Mouse (Mus musculus) Patski (cell line): ENCODE data around the gene Tfcp2. TPM values are rescaled to one million over a fixed set of nuclear protein-coding genes. Genes with fewer than 3 reads are reported as not detected.
A peak's percentile ranks its signal among the peaks of the same experiment; 100 is the strongest.
"Not testable (repeated sequence)": the region's sequence is repeated elsewhere in the genome, so short reads cannot be mapped to it uniquely, and the experiment has no call there.

Experiments used
- ATAC-seq: fragments of 100-300 bp; one replicate; pipeline ENCODE4 v1.8.0; 2021
- CTCF ChIA-PET: fragments of 350-600 bp; sonication (Branson Sonifier 250); formaldehyde crosslinking; loops from one replicate; lab custom pipeline; 2022; ENCODE audit warnings: inconsistent platforms; lab: Charles Lee
- POLR2A ChIA-PET: fragments of 350-600 bp; sonication (Branson Sonifier 250); formaldehyde crosslinking; loops from one replicate; lab custom pipeline; 2022; ENCODE audit warnings: antibody characterized with exemption, inconsistent platforms; lab: Charles Lee
- DNase-seq: peaks from one replicate; pipeline ENCODE4 v3.0.0-alpha.2; 2011; ENCODE audit warnings: low read depth, low spot score
- H3K27me3 ChIP-seq: fragments of 371-371 bp; one replicate; pipeline ENCODE4 v1.5.1; 2021
- CTCF ChIP-seq: fragments of 100-300 bp; IDR thresholded peaks from one replicate; pipeline ENCODE4 v1.5.1; 2021
- in situ Hi-C: fragments of 300-500 bp; cut with MboI; formaldehyde crosslinking; loops from 3 replicates; pipeline ENCODE4 v1.11.1; 2018; ENCODE audit warnings: low pct_unique_long_range_greater_than_20kb, mixed read lengths
- polyA plus RNA-seq: library from polyadenylated mRNA; unstranded; gene quantifications from one replicate; pipeline ENCODE4 v1.2.3, GENCODE M21; 2021

The Tfcp2 gene
- polyA plus RNA-seq, 1 experiment from 2014 or later, result 35.2 TPM

DNA sequence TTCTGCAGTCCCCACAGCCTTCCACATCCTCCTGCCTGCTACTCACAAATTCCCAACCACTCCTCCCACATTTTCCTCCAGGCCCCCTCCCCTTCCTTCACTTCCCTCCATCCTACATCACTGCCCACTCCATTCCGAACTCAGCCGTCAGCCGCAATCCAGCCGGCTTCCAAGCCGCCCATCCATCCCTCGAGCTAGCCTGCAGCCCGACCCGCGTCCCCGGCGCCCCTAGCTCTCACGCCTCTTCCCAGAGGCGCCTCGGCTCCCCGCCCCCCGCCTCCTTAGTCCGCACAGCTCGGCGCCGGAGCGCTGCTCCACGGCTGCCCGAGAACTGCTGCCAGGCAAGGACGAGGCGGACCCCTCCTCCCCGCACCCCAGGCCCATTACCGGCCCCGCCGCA lies 57.2 kb downstream of the Tfcp2 start:
- peak; percentile 13 for ATAC-seq
- H3K27me3 ChIP-seq, result no peaks in the 10 kb centered on the region
- POLR2A ChIA-PET, result interaction anchor here (0.6 to 1.5 kb wide), 5 partner anchors 10 to 30 kb away, joined by 3 to 5 read pairs (median 4); partner anchors contain the start of gene Letmd1
- no peak for DNase-seq
- no peak for TF ChIP-seq CTCF
- in situ Hi-C loops, result no loop called here
- CTCF ChIA-PET, result no interaction called here

DNA sequence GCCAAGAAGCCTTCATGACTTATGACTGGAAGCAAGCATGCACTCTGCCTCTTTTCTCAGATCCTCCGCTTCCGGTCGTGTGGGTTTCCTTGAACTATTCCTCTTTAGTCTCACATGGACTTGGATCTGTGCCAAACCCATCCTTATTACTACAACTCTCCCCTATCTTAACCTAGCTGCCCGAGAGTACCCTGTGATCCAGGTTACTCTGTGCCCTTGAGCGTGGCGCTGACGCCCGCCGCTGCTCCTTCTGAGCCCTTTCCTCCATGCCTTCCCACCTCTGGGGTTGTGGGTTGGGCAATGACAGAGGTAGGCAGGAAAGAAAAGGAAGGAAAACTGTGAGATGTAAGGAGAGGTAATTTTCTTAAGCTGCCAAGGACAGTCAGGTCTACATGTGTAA lies 59.8 kb downstream of the Tfcp2 start:
- in situ Hi-C loops, result no loop called here

GRCm38 (mm10) chr15:100489263-100489662 lies 62.5 kb downstream of the Tfcp2 start:
- no peaks in the 10 kb centered on the region for H3K27me3 ChIP-seq
- ATAC-seq (no peak), DNase-seq (no peak)
- CTCF ChIA-PET, result no interaction called here
- in situ Hi-C loops, result no loop called here
- POLR2A ChIA-PET, result no interaction called here
- TF ChIP-seq CTCF, result no peak

More for the DNA sequence above, 59.8 kb downstream of the Tfcp2 start:
- ChIA-PET POLR2A (no interaction called here), CTCF (interaction anchor here (0.8 to 1.3 kb wide), 2 partner anchors 11 to 34 kb away, joined by 3 to 4 read pairs; no protein-coding TSS in a partner anchor)
- no peak for TF ChIP-seq CTCF
- DNase-seq, result no peak
- no peak for ATAC-seq
- no peaks in the 10 kb centered on the region for H3K27me3 ChIP-seq

- in situ Hi-C loops, POLR2A ChIA-PET, CTCF ChIA-PET: not testable (repeated sequence)
These were observed 63.5 kb downstream of the Tfcp2 start for GRCm38 (mm10) chr15:100488297-100488696.

GRCm38 (mm10) chr15:100487050-100487449 lies 64.8 kb downstream of the Tfcp2 start:
- ChIA-PET CTCF (interaction anchor here (1.1 kb wide), 2 partner anchors 10 to 24 kb away, joined by 3 read pairs; no protein-coding TSS in a partner anchor), POLR2A (interaction anchor here (0.6 kb wide), 1 partner anchor 196 kb away, joined by 3 read pairs; no protein-coding TSS in a partner anchor)
- H3K27me3 ChIP-seq, result no peaks in the 10 kb centered on the region
- in situ Hi-C loops, result no loop called here
- DNase-seq (no peak), ATAC-seq (no peak)
- TF ChIP-seq CTCF, result no peak

More at GRCm38 (mm10) chr15:100488297-100488696, 63.5 kb downstream of the Tfcp2 start:
- not testable (repeated sequence) for H3K27me3 ChIP-seq, ATAC-seq, DNase-seq

GRCm38 (mm10) chr15:100486450-100486849 lies 65.4 kb downstream of the Tfcp2 start:
- ATAC-seq (no peak), DNase-seq (no peak)
- no peak for TF ChIP-seq CTCF
- CTCF ChIA-PET, result interaction anchor here (1.1 kb wide), 2 partner anchors 11 to 23 kb away, joined by 3 read pairs; no protein-coding TSS in a partner anchor
- in situ Hi-C loops, result no loop called here
- no peaks in the 10 kb centered on the region for H3K27me3 ChIP-seq
- POLR2A ChIA-PET, result interaction anchor here (0.6 kb wide), 1 partner anchor 197 kb away, joined by 3 read pairs; no protein-coding TSS in a partner anchor

DNA sequence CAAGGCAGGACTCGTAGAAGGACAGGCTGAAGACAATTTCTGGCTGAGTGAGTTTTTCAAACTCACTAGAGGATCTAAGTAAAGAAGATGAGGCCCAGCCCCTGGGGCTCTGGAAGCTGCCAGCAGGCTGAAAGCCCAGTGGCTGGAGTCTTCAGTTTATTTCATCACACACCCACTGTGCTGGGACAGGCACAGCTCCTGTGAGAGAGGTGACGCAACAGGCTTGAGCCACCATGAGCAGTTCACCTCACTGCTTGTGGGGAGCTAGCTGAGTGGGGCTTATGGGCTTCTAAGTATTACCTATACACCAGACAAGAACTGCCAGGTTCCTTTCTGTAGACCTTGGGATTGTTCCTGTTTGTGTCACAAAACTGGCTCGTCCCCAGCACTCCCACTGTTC lies 66.2 kb downstream of the Tfcp2 start:
- DNase-seq (no peak), ATAC-seq (no peak)
- POLR2A ChIA-PET, result interaction anchor here (1.4 kb wide), 1 partner anchor 16 kb away, joined by 3 read pairs; no protein-coding TSS in a partner anchor
- H3K27me3 ChIP-seq, result no peaks in the 10 kb centered on the region
- no peak for TF ChIP-seq CTCF
- in situ Hi-C loops, result no loop called here
- CTCF ChIA-PET, result no interaction called here

- no peak for TF ChIP-seq CTCF
- DNase-seq (no peak), ATAC-seq (peak; percentile 58)
- H3K27me3 ChIP-seq, result no peaks in the 10 kb centered on the region
- POLR2A ChIA-PET, result no interaction called here
- in situ Hi-C loops, result no loop called here
- CTCF ChIA-PET, result no interaction called here
These were observed 72.9 kb downstream of the Tfcp2 start for GRCm38 (mm10) chr15:100478925-100479324.

GRCm38 (mm10) chr15:100478351-100478750 lies 73.5 kb downstream of the Tfcp2 start:
- POLR2A ChIA-PET, result interaction anchor here (1.0 kb wide), 1 partner anchor 10 kb away, joined by 5 read pairs; no protein-coding TSS in a partner anchor
- in situ Hi-C loops, result no loop called here
- DNase-seq (no peak), ATAC-seq (no peak)
- CTCF ChIA-PET, result no interaction called here
- H3K27me3 ChIP-seq, result no peaks in the 10 kb centered on the region
- TF ChIP-seq CTCF, result no peak

DNA sequence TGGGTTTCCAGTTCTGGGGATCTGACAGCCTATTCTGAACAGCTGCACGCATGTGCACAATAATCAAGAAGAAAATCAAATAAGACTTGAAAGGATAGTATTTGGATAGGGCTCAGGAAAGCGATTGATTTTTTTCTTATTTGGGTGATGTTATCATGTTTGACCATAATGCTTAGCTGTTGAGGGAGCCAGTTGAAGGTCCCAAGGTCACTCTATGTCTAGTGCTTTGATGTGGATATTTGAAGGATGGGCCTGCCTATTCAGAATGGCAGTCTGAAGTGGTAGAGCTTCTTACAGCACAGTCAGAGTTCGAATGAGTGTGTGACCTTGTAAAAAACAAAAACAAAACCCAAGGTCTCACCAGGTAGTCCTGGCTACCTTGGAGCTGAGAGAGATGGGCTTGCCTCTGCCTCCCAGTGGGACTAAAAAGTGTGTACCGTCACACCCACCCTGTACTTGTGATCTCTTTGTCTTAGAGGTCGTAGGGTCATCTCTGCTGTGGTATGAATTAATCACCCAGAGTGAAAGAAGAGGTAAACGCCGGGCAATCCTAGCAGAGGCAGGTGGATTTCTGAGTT lies 77.8 kb downstream of the Tfcp2 start:
- no peaks in the 10 kb centered on the region for H3K27me3 ChIP-seq
- DNase-seq, result no peak
- in situ Hi-C loops, result no loop called here
- POLR2A ChIA-PET, result no interaction called here
- no peak for ATAC-seq
- no peak for TF ChIP-seq CTCF
- CTCF ChIA-PET, result no interaction called here

- ChIA-PET POLR2A (interaction anchor here (1.4 kb wide), 1 partner anchor 24 kb away, joined by 5 read pairs; no protein-coding TSS in a partner anchor), CTCF (interaction anchor here (0.8 to 1.9 kb wide), 6 partner anchors 12 to 137 kb away, joined by 3 to 8 read pairs (median 3); no protein-coding TSS in a partner anchor)
These were observed 81.8 kb downstream of the Tfcp2 start for GRCm38 (mm10) chr15:100470037-100470436.

More at GRCm38 (mm10) chr15:100470037-100470436, 81.8 kb downstream of the Tfcp2 start:
- no peaks in the 10 kb centered on the region for H3K27me3 ChIP-seq
- ATAC-seq, result no peak
- DNase-seq, result no peak
- in situ Hi-C loops, result no loop called here
- no peak for TF ChIP-seq CTCF
